ENCODE assay signal across 8 mouse cellular contexts in the genomic region with DNA sequence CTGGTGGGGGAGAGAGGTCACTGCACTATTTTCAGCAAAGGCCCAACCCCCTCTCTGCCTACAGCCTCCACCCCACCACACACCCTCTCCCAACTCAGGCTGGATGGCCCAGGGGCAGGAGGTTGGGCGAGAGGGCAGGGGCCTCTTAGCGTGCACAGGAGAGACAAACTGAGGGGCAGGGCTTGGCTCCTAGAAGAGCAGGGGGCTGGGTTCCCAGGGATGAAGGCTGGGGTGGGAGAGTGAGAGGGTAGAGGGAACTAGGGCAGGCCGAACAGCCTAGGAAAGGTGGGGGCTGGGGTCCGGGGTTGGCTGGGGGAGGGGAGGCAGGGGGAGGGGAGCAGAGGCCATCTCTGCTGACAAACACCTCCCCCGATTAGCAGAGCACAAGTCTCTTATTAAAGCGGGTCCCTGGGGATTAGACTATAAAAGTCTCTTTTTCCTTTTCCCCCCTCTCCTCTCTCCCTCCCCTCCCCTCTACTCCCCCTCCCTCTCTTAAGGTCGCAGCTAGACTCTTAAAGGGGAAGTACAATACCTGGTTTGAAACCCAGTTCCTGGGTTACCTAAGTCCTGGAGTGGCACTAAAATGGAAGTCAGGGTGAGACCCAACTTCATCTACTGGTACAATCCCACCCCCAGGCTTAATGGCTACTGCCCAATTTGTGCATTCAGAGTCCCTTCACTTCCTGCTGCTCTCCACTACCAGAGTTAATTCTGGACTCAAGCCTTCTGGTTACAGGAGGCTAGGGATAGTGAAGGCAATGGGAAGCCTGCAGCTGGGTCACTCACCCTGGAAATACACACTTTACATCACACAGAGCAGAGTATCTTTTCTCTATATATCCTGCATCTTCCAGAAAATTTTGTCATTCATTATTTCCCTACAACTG. TPM values are rescaled to one million over a fixed set of nuclear protein-coding genes. Genes with fewer than 3 reads are reported as not detected.
A peak's percentile ranks its signal among the peaks of the same experiment; 100 is the strongest.
DNase-seq lines count a peak whose midpoint lies in the region; ATAC-seq lines count a peak whose summit lies in the region.

No protein-coding gene starts in this region.

- H3K36me3 ChIP-seq in hindbrain, embryonic 12.5 days, result peaks cover 38% of the 10 kb centered on the region
- peaks cover 7% of the 10 kb centered on the region for H3K36me3 ChIP-seq in midbrain, embryonic 11.5 days (ENCODE audit: control insufficient read depth, insufficient read depth, low read length)

- H3K4me1 ChIP-seq in hindbrain, embryonic 12.5 days, result peaks cover 45% of the 10 kb centered on the region
- H3K4me1 ChIP-seq in midbrain, embryonic 11.5 days (ENCODE audit: control insufficient read depth, insufficient read depth, low read length), result peaks cover 28% of the 10 kb centered on the region

- peak overlapping the region; percentile 82 for H3K9ac ChIP-seq in hindbrain, embryonic 12.5 days
- H3K9ac ChIP-seq in midbrain, embryonic 11.5 days (ENCODE audit: low read length), result peak overlapping the region; percentile 54

- 0% methylated on average over 6 of the region's 7 CpGs for WGBS in hindbrain, embryonic 12.5 days
- WGBS in midbrain, embryonic 11.5 days, result 0% methylated on average over 6 of the region's 7 CpGs

- H3K4me2 ChIP-seq in hindbrain, embryonic 12.5 days (replicated peaks), result peak overlapping the region; percentile 85
- H3K4me2 ChIP-seq in midbrain, embryonic 11.5 days, result peak overlapping the region; percentile 65

- H3K4me3 ChIP-seq in hindbrain, embryonic 12.5 days, result peak overlapping the region; percentile 75
- peak overlapping the region; percentile 77 for H3K4me3 ChIP-seq in midbrain, embryonic 11.5 days (ENCODE audit: low read depth, low read length)

- intact Hi-C loops in heart, postnatal 25 days (cut with DNase I), result no loop called here
- intact Hi-C loops in gastrocnemius, postnatal 36 days (cut with DNase I), result no loop called here

- H3K27ac ChIP-seq in hindbrain, embryonic 12.5 days, result peak overlapping the region; percentile 91
- peak overlapping the region; percentile 92 for H3K27ac ChIP-seq in midbrain, embryonic 11.5 days (ENCODE audit: low read depth, low read length)

- no peaks in the 10 kb centered on the region for H3K9me3 ChIP-seq in hindbrain, embryonic 12.5 days (replicated peaks)
- no peaks in the 10 kb centered on the region for H3K9me3 ChIP-seq in midbrain, embryonic 11.5 days (ENCODE audit: control insufficient read depth, low read length)

- ATAC-seq in hindbrain, embryonic 12.5 days (ENCODE audit: low FRiP score), result peak; percentile 62
- ATAC-seq in midbrain, embryonic 11.5 days (ENCODE audit: low FRiP score), result peak; percentile 67

- peak; percentile 90 for DNase-seq in heart, adult 11 months
- no peak for DNase-seq in heart, postnatal 25 days (ENCODE audit: low spot score)
- DNase-seq in R1 (ENCODE audit: low read depth, low spot score), result peak; percentile 59
- peak; percentile 95 for DNase-seq in midbrain, embryonic 11.5 days (ENCODE audit: low spot score, missing footprints)
- DNase-seq in spleen, adult 18-20 months, result no peak
- no peak for DNase-seq in gastrocnemius, postnatal 36 days
- DNase-seq in frontal cortex, postnatal 25 days (ENCODE audit: low spot score in 2 of 2), result no peak

- peaks cover 1% of the 10 kb centered on the region; the same call in 1 of the 2 replicates for H3K27me3 ChIP-seq in hindbrain, embryonic 12.5 days
- no peaks in the 10 kb centered on the region for H3K27me3 ChIP-seq in midbrain, embryonic 11.5 days (ENCODE audit: control insufficient read depth, insufficient read depth, low read length)

RNA-seq across cellular contexts. Expression of gene Gdf11, which starts 2.3 kb away (rescaled TPM):
- total RNA-seq in heart, postnatal 25 days (2021), result 1 to 10 TPM; 2.3 to 2.6 TPM
- 10.7 and 11.5 TPM in 2 replicates for polyA plus RNA-seq in hindbrain, embryonic 12.5 days (2016; fragmentation: Nextera tagmentation; extraction: Ambion mirVana)
- 10.0 and 10.2 TPM in 2 replicates for polyA plus RNA-seq in midbrain, embryonic 11.5 days (2014; fragmentation: Nextera tagmentation; extraction: Ambion mirVana)
- total RNA-seq in gastrocnemius, postnatal 36 days (2021), result 1 to 10 TPM; 2.8 to 5.8 TPM

RNA-seq across cellular contexts. Expression of gene Cd63, which starts 11.6 kb away (rescaled TPM):
- 100 to 1,000 TPM; 110 to 123 TPM for total RNA-seq in heart, postnatal 25 days (2021)
- 258 and 273 TPM in 2 replicates for polyA plus RNA-seq in hindbrain, embryonic 12.5 days (2016; fragmentation: Nextera tagmentation; extraction: Ambion mirVana)
- 168 and 177 TPM in 2 replicates for polyA plus RNA-seq in midbrain, embryonic 11.5 days (2014; fragmentation: Nextera tagmentation; extraction: Ambion mirVana)
- total RNA-seq in gastrocnemius, postnatal 36 days (2021), result 100 to 1,000 TPM in 1 of 2 experiments, 10 to 100 TPM in 1; 94.8 to 103 TPM

RNA-seq across cellular contexts. Expression of gene Rdh5, which starts 33.5 kb away (rescaled TPM):
- total RNA-seq in heart, postnatal 25 days (2021), result 1 to 10 TPM; 5.0 to 7.9 TPM
- 11.3 and 15.7 TPM in 2 replicates for polyA plus RNA-seq in hindbrain, embryonic 12.5 days (2016; fragmentation: Nextera tagmentation; extraction: Ambion mirVana)
- 11.3 TPM in 2 replicates for polyA plus RNA-seq in midbrain, embryonic 11.5 days (2014; fragmentation: Nextera tagmentation; extraction: Ambion mirVana)
- 1 to 10 TPM; 3.5 to 4.1 TPM for total RNA-seq in gastrocnemius, postnatal 36 days (2021)

RNA-seq across cellular contexts. Expression of gene Bloc1s1, which starts 34.7 kb away (rescaled TPM):
- 100 to 1,000 TPM; 183 to 185 TPM for total RNA-seq in heart, postnatal 25 days (2021)
- 210 and 235 TPM in 2 replicates for polyA plus RNA-seq in hindbrain, embryonic 12.5 days (2016; fragmentation: Nextera tagmentation; extraction: Ambion mirVana)
- polyA plus RNA-seq in midbrain, embryonic 11.5 days (2014; fragmentation: Nextera tagmentation; extraction: Ambion mirVana), result 242 and 271 TPM in 2 replicates
- 100 to 1,000 TPM; 146 to 165 TPM for total RNA-seq in gastrocnemius, postnatal 36 days (2021)

RNA-seq across cellular contexts. Expression of gene Itga7, which starts 44.4 kb away (rescaled TPM):
- 100 to 1,000 TPM; 165 to 176 TPM for total RNA-seq in heart, postnatal 25 days (2021)
- 3.6 and 4.4 TPM in 2 replicates for polyA plus RNA-seq in hindbrain, embryonic 12.5 days (2016; fragmentation: Nextera tagmentation; extraction: Ambion mirVana)
- polyA plus RNA-seq in midbrain, embryonic 11.5 days (2014; fragmentation: Nextera tagmentation; extraction: Ambion mirVana), result 1.6 and 1.7 TPM in 2 replicates
- 10 to 100 TPM; 47.9 to 60.1 TPM for total RNA-seq in gastrocnemius, postnatal 36 days (2021)

Comparison
In these comparisons a context has a peak if more than half of its experiments do, and no peak if none do; other contexts are left out.
1. DNase-seq: peak in heart, adult 11 months (single experiment), R1 (single experiment) and midbrain, embryonic 11.5 days (single experiment); none in heart, postnatal 25 days (single experiment), spleen, adult 18-20 months (0 of 2), gastrocnemius, postnatal 36 days (0 of 2) and frontal cortex, postnatal 25 days (0 of 2).